Mouse (Mus musculus): ENCODE measurements at regions not wholly inside any gene's neighbourhood (a gene's known extent, or its start where the extent isn't known, plus 50 kb on each side); places are given as distances from the start of the nearest gene placed in this dataset.

DNA sequence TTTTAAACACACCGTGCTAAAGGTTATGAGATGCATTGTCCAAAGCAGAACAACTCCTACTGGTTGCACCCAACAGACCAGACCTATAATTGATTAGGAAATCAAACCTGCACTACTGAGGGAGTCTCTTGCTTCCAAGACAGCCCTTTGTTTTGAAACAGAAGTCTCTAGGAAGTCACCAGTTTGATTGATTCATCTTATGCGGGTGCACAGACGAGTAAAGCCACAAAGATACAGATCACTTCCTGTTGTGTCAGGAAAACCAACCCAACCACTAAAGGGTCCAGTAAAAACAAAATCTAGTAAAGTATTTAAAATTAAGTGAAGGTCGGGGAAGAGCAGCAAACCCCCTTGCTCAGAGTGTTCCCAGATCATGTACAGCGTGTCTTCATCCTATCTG, 58.3 kb upstream of the N6amt1 start:
- DNase-seq = no peak

DNA sequence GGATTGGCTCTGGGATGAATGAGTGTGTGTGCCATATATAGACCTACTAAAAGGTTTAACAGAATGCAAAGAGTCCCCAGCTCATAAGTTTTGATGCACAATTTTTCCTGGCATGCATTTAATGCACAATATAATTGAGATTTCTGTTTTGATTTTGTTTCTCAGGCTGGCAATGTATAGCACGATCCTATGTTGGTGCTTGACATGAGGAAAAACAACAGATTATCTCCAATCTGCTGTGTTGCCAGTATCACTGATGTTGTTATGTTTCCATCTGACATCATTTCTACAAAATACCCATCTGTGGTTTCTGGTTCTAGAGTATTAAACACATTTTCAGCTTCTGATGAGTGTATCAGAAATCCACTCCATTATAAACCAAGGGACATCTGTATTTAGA, 61.2 kb upstream of the N6amt1 start:
- no peak for DNase-seq

DNA sequence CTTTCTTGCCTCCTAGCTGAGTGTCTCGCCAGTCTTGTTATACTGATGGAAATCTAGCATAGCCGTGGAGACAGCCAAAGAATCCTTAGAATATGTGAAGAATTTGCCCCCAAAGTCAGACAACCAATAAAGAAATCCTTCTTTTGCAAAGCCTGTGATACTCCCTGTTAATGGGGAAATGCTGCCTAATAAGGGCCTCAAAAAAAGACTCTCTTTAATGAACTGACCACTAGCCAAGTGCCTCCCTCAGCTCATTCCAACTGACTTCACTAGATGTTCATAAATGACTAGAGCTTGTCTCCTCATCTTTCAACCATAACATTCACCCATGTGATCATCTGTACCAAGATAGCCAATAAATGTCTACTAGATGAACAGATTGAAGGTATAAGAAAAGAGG, 62.3 kb upstream of the N6amt1 start:
- DNase-seq = no peak

DNA sequence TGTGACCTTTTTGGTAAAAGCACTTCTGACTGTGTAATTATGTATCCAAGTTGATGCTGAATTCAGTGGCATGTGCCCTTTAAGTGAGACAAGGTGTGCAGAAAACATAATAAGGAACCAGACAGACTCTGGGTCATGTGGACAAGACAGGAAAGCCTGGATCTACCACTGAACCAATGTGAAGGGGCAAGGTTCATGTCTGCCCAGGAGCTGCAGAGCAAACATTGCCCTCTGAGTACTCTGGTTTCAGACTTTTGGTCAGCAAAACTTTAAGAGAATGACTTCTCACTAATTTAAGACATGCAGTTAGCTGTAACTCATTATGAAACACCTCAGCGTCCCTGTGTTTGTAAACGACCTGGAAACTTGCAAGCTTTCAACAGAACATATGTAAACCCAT, 68.3 kb upstream of the N6amt1 start:
- no peak for DNase-seq

DNA sequence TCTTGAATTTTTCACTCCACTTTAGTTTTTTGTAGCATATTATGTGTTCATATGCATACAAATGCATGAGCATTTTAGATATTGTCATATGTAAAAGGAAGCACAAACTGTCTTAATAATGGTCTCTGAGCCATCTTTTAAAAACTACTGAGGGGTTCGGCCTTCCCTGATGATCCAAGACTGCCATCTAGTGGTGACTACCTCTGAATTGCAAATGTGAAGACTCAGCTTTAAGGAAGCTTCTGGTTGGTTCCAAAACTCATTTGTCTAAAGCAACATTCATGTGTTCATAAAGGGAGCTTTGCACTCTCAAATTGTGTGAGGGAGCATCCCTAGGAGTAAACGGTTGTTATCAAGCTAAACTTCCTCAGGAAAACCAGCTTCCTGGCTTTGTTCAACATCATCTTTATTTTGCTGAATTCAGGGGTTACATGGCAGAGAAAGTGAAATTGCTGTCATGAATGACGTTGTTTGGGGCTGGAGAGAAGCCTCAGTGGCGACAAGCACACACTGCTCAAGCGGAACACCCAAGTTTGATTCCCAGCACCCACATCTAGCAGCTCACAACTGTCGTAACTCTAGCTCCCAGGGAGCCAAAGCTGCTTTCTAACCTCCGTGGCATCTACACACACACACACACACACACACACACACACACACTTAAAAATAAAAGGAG, 69.0 kb upstream of the N6amt1 start:
- peak in 1 of 2 experiments; percentile 46 for DNase-seq

DNA sequence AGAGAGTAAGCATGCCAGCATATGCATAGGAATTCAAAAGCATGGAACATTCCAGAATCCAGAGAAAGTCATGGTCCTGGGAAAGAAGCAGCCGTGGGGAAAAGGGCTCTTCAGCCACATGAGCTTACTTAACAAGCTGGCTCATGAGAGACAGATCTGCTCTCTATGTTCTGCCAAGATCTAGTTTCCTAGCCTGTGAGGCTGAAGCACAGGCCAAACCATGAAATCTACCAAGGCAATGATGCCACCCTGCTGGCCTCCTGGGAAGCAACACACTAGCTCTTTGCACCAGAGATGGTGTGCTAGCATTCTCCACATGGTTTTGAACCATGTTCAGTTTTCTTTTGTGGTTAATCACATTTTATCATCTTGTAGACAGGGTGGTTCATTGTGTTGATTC, 75.5 kb upstream of the N6amt1 start:
- DNase-seq = peak in 1 of 2 experiments; percentile 6

DNA sequence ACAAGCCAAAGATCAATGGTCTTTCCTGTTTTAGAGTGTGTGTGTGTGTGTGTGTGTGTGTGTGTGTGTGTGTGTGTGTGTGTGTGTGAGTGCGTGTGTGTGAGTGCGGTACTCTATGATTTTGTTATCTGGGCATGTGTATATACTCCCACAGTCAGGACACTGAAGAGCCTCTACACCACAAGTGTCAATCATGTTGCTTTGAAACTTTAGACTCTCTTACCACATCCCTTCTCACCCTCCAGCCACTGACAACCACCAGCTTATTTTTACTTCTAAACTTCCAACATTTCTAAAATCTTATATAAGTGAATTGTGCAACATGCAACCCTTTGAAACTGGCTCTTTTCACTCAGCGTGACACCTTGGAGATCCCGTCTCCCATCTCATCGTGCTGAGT, 81.6 kb upstream of the N6amt1 start:
- DNase-seq = no peak

DNA sequence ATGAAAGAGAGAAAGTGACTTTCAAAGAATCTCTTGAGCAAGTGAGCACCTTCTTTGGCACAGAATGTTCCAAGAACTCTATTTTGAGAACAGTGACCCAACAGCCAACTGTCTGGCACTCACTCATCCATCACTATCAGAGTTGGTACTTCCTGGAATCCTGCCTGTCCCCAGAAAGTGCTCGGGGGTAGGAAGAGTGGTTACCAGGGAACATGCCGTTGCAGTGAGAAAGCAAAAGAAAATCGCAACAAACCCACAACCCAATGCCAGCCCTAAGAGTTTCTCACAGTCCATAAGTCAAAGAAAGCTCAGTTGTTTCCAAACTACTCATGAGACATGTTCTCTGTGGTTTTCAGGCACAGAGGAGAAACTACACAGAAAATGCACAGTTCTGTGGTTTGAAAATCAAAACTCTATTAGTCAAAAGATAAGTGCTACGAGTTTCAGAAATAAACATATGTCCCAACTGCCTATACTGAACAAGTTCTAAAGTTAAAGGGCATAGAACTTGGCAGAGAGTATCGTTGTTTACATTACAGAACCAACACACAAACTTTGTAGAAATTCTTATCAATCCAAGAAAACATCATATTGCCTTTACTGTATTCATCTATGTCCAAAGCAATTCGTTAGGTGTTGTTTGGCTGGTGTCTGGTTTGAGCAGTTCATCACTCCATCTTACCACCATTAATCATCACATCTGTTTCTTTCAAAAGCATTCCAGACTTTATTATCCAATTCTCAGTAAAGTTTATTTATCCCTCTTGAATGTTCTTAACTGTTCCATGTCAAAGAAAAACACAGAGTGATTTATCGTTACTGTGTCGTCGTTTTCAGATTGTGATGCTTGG, 85.8 kb upstream of the N6amt1 start:
- DNase-seq = peak in 1 of 2 experiments; percentile 19

DNA sequence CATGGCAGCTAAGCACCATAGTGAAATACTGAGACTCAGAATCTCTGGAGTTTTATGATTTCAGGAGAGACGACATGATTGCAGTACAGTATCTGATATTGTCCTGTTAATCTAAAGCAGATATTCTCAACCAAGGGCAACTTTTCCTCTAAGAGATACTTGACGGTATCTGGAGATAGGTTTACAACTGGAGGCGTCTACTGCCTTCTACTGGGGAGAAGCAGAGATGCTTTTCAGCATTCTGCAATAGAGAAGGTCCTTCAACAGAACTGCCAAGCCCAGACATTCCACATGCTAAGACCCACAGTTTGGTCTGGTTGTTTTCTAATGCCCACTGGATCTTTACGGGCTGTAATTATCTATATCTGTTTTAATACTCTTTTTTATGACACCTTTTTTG, 86.5 kb upstream of the N6amt1 start:
- no peak for DNase-seq

DNA sequence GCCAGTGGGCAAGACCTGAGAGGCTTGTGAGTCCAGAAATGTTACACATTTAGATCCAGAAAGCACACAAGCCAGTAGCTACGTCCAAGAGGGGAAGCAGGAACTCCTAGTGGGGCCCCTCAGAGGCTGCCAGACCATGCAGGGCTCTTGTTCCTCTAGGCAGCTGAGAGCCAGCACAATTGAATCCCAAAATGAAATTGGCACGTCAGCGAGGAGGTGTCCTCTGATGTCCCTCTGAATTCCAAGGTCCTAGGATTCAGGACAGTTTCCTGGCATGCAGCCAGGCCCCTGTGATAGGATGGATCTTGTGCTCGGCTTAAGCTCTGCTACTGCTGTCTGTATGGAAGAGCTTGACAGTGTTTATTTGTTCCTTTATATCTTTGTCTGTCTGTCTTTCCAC, 90.4 kb upstream of the N6amt1 start:
- peak; percentile 76 to 80 for DNase-seq

DNA sequence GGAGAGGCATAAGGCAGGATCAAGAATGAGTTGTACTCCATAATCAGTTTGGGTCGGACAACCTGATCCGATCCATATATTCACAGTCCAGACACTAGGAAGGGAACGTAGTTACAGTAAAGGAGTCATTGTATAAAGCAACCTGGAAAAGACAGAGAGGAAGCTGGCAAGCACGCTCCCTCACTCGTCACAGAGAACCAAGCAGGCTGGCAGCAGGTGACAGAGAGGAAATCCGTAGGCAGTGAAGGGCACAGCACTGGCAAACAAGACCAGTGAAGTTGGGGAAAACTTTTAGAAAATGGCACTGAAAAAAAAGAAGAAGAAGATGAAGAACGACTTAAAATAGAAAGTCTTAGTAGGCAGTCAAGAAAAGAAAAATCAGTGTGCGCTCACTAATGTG, 90.9 kb upstream of the N6amt1 start:
- DNase-seq = no peak

DNA sequence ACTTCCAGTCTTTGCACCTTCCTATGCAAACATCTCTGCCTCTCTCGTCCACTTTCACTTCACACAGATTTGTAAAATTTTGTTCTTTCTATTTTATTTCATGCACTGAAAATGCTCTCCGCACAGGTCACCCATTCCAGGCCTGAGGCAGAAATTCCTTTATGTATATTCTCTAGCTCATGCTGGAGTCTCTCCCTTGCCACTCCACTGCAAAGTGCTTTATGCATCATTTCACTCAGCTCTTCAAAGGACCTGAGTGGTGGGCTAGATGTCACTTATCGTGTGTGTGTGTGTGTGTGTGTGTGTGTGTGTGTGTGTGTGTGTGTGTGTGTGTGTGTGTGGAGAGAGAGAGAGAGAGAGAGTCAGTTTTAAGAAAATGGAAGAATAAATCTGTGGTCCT, 91.5 kb upstream of the N6amt1 start:
- no peak for DNase-seq

DNA sequence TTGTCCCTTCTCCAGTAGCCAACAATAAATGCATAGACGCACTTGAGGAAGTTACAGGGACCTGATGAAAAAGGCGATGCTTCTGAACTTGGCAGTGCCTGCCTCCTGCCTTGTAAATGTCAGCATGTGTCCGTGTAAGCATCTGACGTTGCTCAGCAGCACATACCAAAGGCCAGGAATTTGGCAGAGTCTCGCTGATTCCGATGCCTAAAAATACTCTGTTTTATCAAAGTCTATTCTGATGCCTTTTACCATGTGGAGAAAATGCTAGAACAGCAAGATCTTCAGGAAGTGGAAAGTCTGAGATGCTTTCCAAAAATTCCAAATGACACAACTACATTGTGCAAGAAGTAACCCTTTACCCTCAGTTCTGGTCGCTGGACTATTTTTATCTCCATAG, 92.5 kb upstream of the N6amt1 start:
- DNase-seq = peak; percentile 68 to 72

DNA sequence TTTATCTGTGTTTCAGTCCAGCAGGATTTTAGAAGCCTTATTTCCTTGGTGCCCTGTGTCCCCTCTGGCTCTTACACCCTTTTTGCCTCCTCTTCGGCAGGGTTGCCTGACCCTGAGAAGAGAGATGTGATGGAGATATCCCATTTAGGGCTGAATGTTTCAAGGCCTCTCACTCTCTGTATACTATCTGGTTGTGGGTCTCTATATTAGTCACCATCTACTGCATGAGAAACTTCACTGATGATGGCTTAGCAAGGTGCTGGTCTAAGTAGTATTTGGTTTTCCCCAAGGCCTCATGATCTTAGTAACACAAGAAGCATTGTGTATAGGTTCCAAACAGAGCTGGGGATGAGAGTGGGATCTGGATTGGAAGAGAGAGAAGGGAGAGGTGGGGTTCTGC, 99.2 kb upstream of the N6amt1 start:
- no peak for DNase-seq

DNA sequence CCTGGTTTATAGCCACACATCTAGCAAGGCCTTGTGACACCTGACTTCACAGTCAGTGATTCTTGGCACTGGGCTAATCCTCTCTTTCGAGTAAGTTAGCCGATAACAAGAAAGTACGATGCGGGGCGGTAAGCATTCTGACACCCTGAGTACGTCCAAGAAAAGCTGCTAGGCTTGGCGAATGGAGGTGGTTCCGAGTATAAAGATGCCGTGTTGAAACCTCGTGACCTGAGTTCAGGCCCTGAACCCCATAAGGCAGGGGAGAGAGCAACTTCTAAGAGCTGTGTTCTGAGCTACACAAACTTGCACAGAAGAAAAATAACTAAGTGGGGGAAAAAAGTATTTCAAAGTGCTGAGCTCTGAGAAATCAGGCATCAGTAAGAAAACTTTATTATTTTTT, 103.5 kb upstream of the N6amt1 start:
- DNase-seq = no peak

DNA sequence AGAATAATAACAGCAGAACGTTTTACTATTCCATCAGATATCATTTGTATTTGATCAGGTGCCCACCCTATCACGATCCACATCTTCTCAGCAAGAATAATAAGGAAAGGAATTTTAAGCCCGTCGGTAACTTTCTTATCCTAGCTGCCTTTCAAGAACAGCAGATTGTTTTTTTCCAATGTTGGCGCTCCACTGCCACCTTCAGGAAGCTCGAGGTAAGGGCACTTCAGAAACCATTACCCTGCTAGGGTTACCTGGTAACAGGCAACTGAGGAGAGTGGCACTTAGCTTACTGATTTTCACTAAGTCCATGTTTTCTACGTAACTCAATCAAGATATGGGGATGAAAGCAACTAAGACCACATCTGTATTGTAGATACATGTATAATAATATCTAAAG, 104.1 kb upstream of the N6amt1 start:
- DNase-seq = peak; percentile 28 to 40

DNA sequence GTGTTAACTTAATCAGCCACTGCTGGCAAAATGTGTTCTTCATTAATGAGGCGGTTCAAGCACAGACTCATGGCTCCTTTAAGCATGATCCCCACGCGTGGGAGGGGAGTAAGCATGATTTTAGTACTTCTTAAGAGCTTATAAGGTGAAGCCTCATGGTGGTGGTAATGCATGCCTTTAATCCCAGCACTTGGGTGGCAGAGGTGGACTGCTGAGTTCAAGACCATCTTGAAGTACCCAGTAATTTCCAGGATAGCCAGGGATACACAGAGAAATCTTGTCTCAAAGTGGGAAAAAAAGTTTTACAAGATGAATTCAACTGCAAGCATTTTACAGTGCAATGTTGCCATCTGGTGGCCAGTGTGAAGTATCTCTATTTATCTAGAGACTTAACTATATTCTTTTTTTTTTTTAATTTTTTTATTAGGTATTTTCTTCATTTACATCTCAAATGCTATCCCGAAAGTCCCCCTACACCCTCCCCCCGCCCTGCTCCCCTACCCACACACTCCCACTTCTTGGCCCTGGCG, 105.4 kb upstream of the N6amt1 start:
- peak; percentile 27 to 57 for DNase-seq

DNA sequence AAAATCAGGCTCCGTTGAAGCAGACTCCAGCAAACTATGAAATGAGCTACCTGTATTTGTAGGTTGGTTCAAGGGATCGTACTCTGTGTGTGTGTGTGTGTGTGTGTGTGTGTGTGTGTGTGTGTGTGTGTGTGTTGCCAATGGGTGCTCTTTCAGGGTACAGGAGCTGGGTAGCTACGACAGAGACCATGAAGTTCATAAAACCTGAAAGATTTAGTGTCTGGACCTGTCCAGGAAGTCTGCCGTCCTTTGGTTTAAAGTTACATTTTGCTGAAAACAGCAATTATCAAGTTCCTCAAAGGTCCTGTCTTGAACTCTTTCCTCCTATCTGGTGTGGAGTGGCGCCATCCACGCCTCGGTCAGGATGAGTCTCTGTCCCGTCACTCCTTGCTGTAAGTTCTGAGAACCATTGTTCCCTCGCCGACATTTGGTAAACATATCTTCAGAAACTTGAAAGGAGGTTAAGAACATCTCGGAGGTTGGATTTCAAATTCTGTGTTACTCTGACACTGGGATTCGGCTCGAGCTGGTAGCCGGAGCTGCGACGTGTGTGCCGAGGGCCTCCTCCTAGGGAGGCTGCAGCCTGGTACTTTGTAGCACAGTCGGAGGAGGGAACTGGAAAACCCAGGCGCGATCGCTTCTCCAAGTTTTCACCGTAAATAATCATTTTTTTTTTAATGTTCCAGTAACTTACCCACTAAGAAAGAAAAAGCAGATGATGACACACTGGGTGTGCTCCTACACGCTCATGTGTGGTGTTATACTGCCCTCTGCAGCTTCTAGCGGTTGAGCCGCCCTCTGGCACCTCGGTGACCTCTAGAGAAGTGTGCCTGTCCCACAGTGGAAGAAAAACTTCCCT, 107.8 kb upstream of the N6amt1 start:
- peak; percentile 61 to 69 for DNase-seq

DNA sequence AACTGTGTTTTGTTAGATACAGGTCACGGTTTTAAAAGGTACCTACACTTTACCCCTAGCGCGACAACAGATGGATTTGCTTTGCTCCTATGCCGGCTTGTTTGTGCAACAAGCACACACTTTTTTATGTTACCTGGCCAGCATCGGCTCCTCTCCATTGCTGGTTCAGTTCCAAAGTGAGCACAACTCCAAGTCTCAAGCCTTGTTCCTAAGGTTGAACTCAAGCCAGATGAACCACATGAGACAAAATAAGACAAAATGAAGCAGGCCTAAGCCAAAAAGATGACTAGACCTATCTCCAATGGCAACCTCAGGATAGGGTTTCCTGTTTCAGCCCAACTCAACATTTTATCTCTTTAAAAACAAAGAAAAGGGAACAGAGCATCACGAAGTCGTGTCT, 108.5 kb upstream of the N6amt1 start:
- DNase-seq = no peak

DNA sequence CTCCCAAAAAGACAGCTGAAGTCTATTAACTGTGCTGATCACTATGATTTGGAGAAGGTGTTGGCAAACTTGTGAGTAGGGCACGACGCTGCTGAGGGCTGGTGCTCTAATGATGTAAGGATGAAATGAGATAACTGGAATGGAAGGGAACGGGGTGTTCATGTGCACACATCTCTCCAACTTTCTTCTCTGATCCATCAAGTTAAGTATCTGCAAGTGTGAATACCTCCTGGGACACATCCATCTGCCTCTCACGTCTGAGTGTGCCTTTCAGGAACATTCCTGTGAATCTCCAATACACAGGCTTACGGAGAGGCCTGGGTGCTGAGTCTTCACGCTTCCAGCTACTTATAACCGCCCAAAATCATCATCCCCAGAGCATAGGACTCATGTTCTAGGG, 112.0 kb upstream of the N6amt1 start:
- no peak for DNase-seq

DNA sequence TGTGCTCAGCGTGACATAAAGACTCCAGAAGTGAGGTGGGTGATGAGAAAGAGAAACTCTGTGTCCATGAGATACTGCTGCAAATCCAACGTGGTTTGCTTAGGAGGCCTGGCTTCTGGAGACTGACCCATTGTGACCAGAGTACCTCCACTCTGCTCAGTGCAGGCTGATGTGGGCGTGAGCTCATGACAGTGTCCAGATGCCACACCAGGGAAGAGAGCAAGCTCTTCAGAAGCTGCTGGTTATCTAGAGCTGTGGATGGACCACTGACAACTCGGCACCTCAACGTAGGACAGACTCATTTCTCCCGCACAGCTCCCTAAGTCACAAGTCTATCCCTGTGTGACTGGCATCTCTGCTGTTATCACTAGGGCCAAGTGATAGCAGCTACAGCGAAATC, 114.9 kb upstream of the N6amt1 start:
- no peak for DNase-seq

DNA sequence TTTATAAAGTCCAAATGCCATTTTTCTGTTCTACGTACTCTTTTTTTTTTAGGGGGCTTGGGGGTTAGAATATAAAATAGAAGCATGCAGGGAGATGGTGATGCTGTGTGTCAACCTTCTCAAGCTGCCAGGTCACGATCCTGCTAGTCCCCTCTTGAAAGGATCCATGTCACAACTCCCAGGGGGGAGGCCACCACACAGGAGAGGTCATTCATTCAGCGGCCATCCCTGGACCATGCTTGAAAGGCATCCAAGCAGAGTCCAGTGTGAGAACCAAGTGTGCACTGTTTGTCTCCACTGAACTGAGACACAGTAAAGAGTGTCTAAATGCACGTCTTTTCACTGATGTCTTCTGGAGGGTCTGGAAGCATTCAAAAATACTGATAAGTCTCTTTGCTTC, 119.8 kb upstream of the N6amt1 start:
- no peak for DNase-seq

DNA sequence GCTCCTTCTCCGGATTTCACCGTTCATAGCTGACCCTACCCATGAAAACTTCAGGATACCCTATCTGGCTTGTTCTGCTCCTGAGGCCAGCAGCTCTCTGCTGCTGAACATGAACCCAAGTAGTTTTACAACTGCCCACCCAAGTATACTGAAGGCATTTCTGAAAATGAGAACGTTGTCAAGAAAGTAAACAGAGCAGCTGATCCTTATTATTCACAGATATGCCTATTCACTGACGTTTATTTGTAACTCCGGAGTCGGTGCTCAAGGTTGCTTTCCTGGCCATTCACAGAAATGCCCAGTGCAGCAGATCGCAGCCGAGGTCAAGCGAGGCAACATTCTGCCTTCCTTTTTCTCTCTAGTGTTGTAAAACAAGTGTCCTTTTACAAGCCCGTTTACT, 128.4 kb upstream of the N6amt1 start:
- DNase-seq = peak in 1 of 2 experiments; percentile 7

All from adrenal gland, postnatal 36 days (tissue).